Mouse (Mus musculus) CD8-positive naive resting alpha-beta T cell, adult 2 months (primary cell): ENCODE results near the gene Sval1.

Source experiments
- DNase-seq, 2 experiments: peaks; one replicate each; pipeline ENCODE4 v3.0.0; 2022; ENCODE audit warnings: low read depth in 2 of 2, low spot score in 2 of 2

The Sval1 gene

DNA sequence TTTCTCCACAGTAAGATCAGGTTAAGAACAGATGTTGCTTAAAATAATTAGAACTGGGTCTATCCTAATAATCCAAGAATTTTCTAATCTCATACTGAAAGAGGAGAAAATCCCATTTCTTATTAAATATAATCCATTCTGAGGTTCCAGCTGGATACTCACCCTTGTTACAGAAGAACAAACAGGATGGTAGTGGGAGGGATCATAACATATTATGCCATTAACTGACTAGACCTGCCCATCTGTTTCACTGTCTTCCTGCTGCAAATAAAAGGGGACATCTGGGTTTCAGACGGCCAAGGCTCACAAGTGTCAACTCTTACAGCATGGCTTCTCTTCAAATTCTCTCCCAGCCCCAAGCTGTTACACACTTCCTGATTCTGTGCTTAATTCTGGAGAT is at the start of gene Sval1:
TSS of gene Sval1 (plus strand) at position 301 of the 400 bp plus-strand sequence.
- no peak for DNase-seq

DNA sequence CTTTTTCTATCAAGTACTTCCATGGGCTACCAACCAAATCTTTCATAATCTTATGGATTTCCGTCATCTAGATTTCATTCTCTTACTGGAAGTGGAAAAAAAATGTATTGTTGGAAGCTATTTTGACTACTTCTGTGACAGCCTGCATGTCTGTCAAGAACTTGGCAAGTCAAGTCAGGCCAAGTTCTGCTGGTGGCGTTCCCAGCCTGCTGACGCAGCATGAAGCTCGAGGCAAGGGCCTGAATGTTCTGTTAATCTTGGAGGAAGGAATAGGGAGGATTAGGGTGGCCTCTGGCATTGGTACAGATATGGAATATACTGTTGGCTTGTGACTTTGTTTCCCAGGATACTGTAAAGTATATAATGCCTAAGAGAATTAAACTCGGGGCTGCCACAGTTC is 39.8 kb upstream of the Sval1 start:
- no peak for DNase-seq

DNA sequence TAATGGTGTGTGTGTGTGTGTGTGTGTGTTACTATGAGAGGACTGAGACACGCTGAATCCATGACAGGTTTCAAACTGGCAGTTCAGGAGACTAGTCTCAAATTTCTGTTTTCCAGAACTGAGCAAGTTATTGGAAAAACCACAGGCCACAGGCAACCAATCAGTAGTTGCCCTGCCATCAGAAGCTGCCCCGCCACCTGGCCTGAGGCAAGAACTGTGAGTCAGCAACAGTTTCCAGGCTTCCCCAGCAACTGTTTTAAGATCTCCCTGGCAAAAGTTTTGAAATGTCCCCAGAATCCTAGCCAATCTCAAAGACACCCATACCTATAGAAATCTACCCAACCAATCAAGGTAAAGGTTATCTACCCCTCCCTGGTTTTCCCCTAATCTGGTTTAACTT is 36.5 kb upstream of the Sval1 start:
- DNase-seq: no peak

DNA sequence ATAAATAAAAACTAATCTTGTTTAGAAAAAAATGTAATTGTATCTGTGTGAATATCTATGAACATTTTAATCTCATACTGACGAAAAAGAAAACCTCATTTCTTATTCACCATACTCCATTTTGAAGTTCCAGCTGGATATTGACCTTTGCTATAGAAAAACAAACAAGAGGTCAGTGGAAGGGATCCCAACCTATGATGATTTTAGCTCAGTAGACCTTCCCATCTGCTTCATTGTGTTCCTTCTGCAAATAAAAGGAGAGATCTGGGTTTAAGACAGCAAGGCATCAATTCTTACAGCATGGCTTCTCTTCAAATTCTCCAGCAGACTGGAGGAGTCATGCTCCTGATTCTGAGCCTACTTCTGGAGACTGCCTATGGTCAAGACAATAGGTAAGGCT is 16.4 kb downstream of the Sval1 start, which contains the start of gene Sval3:
TSS of gene Sval3 (plus strand) at position 301 of the 400 bp plus-strand sequence.
- DNase-seq: no peak
